Mouse (Mus musculus): ENCODE measurements around the gene Ttc41. TPM values are rescaled to one million over a fixed set of nuclear protein-coding genes. Genes with fewer than 3 reads are reported as not detected.

The Ttc41 gene
- polyA plus RNA-seq, 1 experiment, result 1.8 TPM

GRCm38 (mm10) chr10:86793509-86793951 is 87.9 kb downstream of the Ttc41 start:
- TF ChIP-seq POLR2A (IDR thresholded peaks at IDR 0.05; ENCODE audit: borderline replicate concordance, low read depth, low read length), result no peak
- Histone ChIP-seq H3K4me3 (ENCODE audit: insufficient read depth, low read length) (no peak overlapping the region), H3K27ac (ENCODE audit: insufficient read depth, low read depth, low read length) (no peak overlapping the region), H3K4me1 (ENCODE audit: control insufficient read depth, insufficient read depth, low read length) (peaks cover 9% of the 10 kb centered on the region)

GRCm38 (mm10) chr10:86794196-86794595 is 88.6 kb downstream of the Ttc41 start:
- Histone ChIP-seq H3K4me3 (ENCODE audit: insufficient read depth, low read length) (no peak overlapping the region), H3K4me1 (ENCODE audit: control insufficient read depth, insufficient read depth, low read length) (peaks cover 9% of the 10 kb centered on the region), H3K27ac (ENCODE audit: insufficient read depth, low read depth, low read length) (no peak overlapping the region)
- no peak for TF ChIP-seq CTCF (IDR thresholded peaks at IDR 0.05; ENCODE audit: low read depth, low read length)
- no peak for TF ChIP-seq POLR2A (IDR thresholded peaks at IDR 0.05; ENCODE audit: borderline replicate concordance, low read depth, low read length)

- TF ChIP-seq POLR2A (IDR thresholded peaks at IDR 0.05; ENCODE audit: borderline replicate concordance, low read depth, low read length) (no peak), CTCF (IDR thresholded peaks at IDR 0.05; ENCODE audit: low read depth, low read length) (no peak)
- Histone ChIP-seq H3K27ac (ENCODE audit: insufficient read depth, low read depth, low read length) (no peak overlapping the region), H3K4me3 (ENCODE audit: insufficient read depth, low read length) (no peak overlapping the region), H3K4me1 (ENCODE audit: control insufficient read depth, insufficient read depth, low read length) (peaks cover 9% of the 10 kb centered on the region)
Observed at GRCm38 (mm10) chr10:86794794-86795535, 89.4 kb downstream of the Ttc41 start.

GRCm38 (mm10) chr10:86796073-86796741 is 90.6 kb downstream of the Ttc41 start:
- Histone ChIP-seq H3K4me3 (ENCODE audit: insufficient read depth, low read length) (no peak overlapping the region), H3K4me1 (ENCODE audit: control insufficient read depth, insufficient read depth, low read length) (peaks cover 9% of the 10 kb centered on the region), H3K27ac (ENCODE audit: insufficient read depth, low read depth, low read length) (no peak overlapping the region)
- TF ChIP-seq POLR2A (IDR thresholded peaks at IDR 0.05; ENCODE audit: borderline replicate concordance, low read depth, low read length) (no peak), CTCF (IDR thresholded peaks at IDR 0.05; ENCODE audit: low read depth, low read length) (no peak)

- H3K27ac ChIP-seq (ENCODE audit: insufficient read depth, low read depth, low read length), result no peak overlapping the region
- H3K4me3 ChIP-seq (ENCODE audit: insufficient read depth, low read length), result no peak overlapping the region
- no peaks in the 10 kb centered on the region for H3K4me1 ChIP-seq (ENCODE audit: control insufficient read depth, insufficient read depth, low read length)
- no peak for TF ChIP-seq CTCF (IDR thresholded peaks at IDR 0.05; ENCODE audit: low read depth, low read length)
- no peak for TF ChIP-seq POLR2A (IDR thresholded peaks at IDR 0.05; ENCODE audit: borderline replicate concordance, low read depth, low read length)
Observed at GRCm38 (mm10) chr10:86807362-86807761, 101.8 kb downstream of the Ttc41 start.

GRCm38 (mm10) chr10:86808013-86808758 is 102.6 kb downstream of the Ttc41 start:
- H3K4me3 ChIP-seq (ENCODE audit: insufficient read depth, low read length), result no peak overlapping the region
- no peaks in the 10 kb centered on the region for H3K4me1 ChIP-seq (ENCODE audit: control insufficient read depth, insufficient read depth, low read length)
- no peak overlapping the region for H3K27ac ChIP-seq (ENCODE audit: insufficient read depth, low read depth, low read length)
- TF ChIP-seq CTCF (IDR thresholded peaks at IDR 0.05; ENCODE audit: low read depth, low read length) (no peak), POLR2A (IDR thresholded peaks at IDR 0.05; ENCODE audit: borderline replicate concordance, low read depth, low read length) (no peak)

GRCm38 (mm10) chr10:86810000-86810399 is 104.4 kb downstream of the Ttc41 start:
- no peak for TF ChIP-seq CTCF (IDR thresholded peaks at IDR 0.05; ENCODE audit: low read depth, low read length)
- TF ChIP-seq POLR2A (IDR thresholded peaks at IDR 0.05; ENCODE audit: borderline replicate concordance, low read depth, low read length), result no peak
- peaks cover 4% of the 10 kb centered on the region for H3K4me1 ChIP-seq (ENCODE audit: control insufficient read depth, insufficient read depth, low read length)
- no peak overlapping the region for H3K27ac ChIP-seq (ENCODE audit: insufficient read depth, low read depth, low read length)
- no peak overlapping the region for H3K4me3 ChIP-seq (ENCODE audit: insufficient read depth, low read length)

- Histone ChIP-seq H3K4me3 (ENCODE audit: insufficient read depth, low read length) (no peak overlapping the region), H3K27ac (ENCODE audit: insufficient read depth, low read depth, low read length) (no peak overlapping the region), H3K4me1 (ENCODE audit: control insufficient read depth, insufficient read depth, low read length) (peaks cover 10% of the 10 kb centered on the region)
- TF ChIP-seq POLR2A (IDR thresholded peaks at IDR 0.05; ENCODE audit: borderline replicate concordance, low read depth, low read length), result no peak
- no peak for TF ChIP-seq CTCF (IDR thresholded peaks at IDR 0.05; ENCODE audit: low read depth, low read length)
Observed at GRCm38 (mm10) chr10:86810612-86811011, 105.0 kb downstream of the Ttc41 start.

- Histone ChIP-seq H3K4me1 (ENCODE audit: control insufficient read depth, insufficient read depth, low read length) (peaks cover 10% of the 10 kb centered on the region), H3K4me3 (ENCODE audit: insufficient read depth, low read length) (no peak overlapping the region), H3K27ac (ENCODE audit: insufficient read depth, low read depth, low read length) (no peak overlapping the region)
- TF ChIP-seq POLR2A (IDR thresholded peaks at IDR 0.05; ENCODE audit: borderline replicate concordance, low read depth, low read length) (no peak), CTCF (IDR thresholded peaks at IDR 0.05; ENCODE audit: low read depth, low read length) (no peak)
Observed at GRCm38 (mm10) chr10:86814292-86815131, 108.9 kb downstream of the Ttc41 start.

Measured in bone marrow macrophage, adult 2 months (primary cell).